Mouse (Mus musculus): ENCODE measurements around the gene Cdsn.

- no peak for TF ChIP-seq POLR2A (IDR thresholded peaks at IDR 0.05; ENCODE audit: insufficient read depth, low read depth, low read length)
- peak; percentile 63 for TF ChIP-seq CTCF (IDR thresholded peaks at IDR 0.05)
- TF ChIP-seq EP300 (IDR thresholded peaks at IDR 0.05; ENCODE audit: insufficient read depth, low read depth, low read length), result no peak
Observed at GRCm38 (mm10) chr17:35582900-35583299, 31.0 kb downstream of the Cdsn start.

Measured in heart, adult 2 months (tissue).